Mouse (Mus musculus) adrenal gland, postnatal 4 days (tissue): ENCODE results near the gene Mrpl30. TPM values are rescaled to one million over a fixed set of nuclear protein-coding genes. Genes with fewer than 3 reads are reported as not detected.

Experiments
- DNase-seq, 2 experiments: peaks; one replicate each; pipeline ENCODE4 v3.0.0; 2021 to 2022; ENCODE audit warnings: low spot score in 2 of 2, mixed read lengths in 2 of 2
- long read RNA-seq, 2 experiments: library from polyadenylated mRNA; stranded (forward); transcript quantifications; one replicate each; pipeline ENCODE4 v2.0.0; 2021
- total RNA-seq, 2 experiments: library from RNA; stranded (reverse); gene quantifications; 2 replicates each; pipeline ENCODE4 v1.2.3; 2021

Gene Mrpl30
- 100 to 1,000 TPM; 184 to 212 TPM for total RNA-seq
- long read RNA-seq, experiment 1, transcript Mrpl30-201 (6 exons, 969 nt): major isoform, 57 of 254 reads
- long read RNA-seq, experiment 1, transcript Mrpl30-205 (5 exons, 662 nt): minor isoform, 22 of 254 reads
- long read RNA-seq, experiment 1, partial matches to known transcripts: 0 of 254 reads
- long read RNA-seq, experiment 1, other reads (novel, unspliced or antisense): 171 of 254 reads
- long read RNA-seq, experiment 2, transcript Mrpl30-206 (5 exons, 501 nt): minor isoform, 5 of 205 reads
- long read RNA-seq, experiment 2, transcript Mrpl30-201 (6 exons, 969 nt): major isoform, 37 of 205 reads
- long read RNA-seq, experiment 2, transcript Mrpl30-205 (5 exons, 662 nt): minor isoform, 16 of 205 reads
- long read RNA-seq, experiment 2, partial matches to known transcripts: 1 of 205 reads
- long read RNA-seq, experiment 2, other reads (novel, unspliced or antisense): 143 of 205 reads

GRCm38 (mm10) chr1:37890025-37890652, at the start of gene Mrpl30, which contains the start of gene Mitd1:
Gene Mrpl30 (plus strand): TSS chr1:37890477.
Gene Mitd1 (minus strand): TSS chr1:37890411.
- peak; percentile 74 to 79 for DNase-seq

- DNase-seq: no peak
Observed at GRCm38 (mm10) chr1:37846878-37847277, 43.4 kb upstream of the Mrpl30 start.

GRCm38 (mm10) chr1:37850696-37851095, 39.6 kb upstream of the Mrpl30 start:
- DNase-seq: no peak

- peak; percentile 98 for DNase-seq
Observed at GRCm38 (mm10) chr1:37864511-37865400, 25.5 kb upstream of the Mrpl30 start.

GRCm38 (mm10) chr1:37865401-37866215, 24.7 kb upstream of the Mrpl30 start:
- no peak for DNase-seq

- no peak for DNase-seq
Observed at GRCm38 (mm10) chr1:37866286-37866685, 24.0 kb upstream of the Mrpl30 start, which contains the start of gene Tsga10. Gene Tsga10 (minus strand): TSS chr1:37866429.

GRCm38 (mm10) chr1:37867056-37867455, 23.2 kb upstream of the Mrpl30 start:
- no peak for DNase-seq

- no peak for DNase-seq
Observed at GRCm38 (mm10) chr1:37867684-37868322, 22.5 kb upstream of the Mrpl30 start.

GRCm38 (mm10) chr1:37868640-37869039, 21.6 kb upstream of the Mrpl30 start:
- no peak for DNase-seq

GRCm38 (mm10) chr1:37869362-37869761, 20.9 kb upstream of the Mrpl30 start:
- no peak for DNase-seq

- DNase-seq: no peak
Observed at GRCm38 (mm10) chr1:37871704-37872103, 18.6 kb upstream of the Mrpl30 start, which contains the start of gene Lipt1. Gene Lipt1 (plus strand): TSS chr1:37871738.

- DNase-seq: peak; percentile 49 to 72
Observed at GRCm38 (mm10) chr1:37872131-37873067, 17.9 kb upstream of the Mrpl30 start.

- no peak for DNase-seq
Observed at GRCm38 (mm10) chr1:37873157-37873556, 17.1 kb upstream of the Mrpl30 start.

GRCm38 (mm10) chr1:37877736-37878460, 12.4 kb upstream of the Mrpl30 start:
- no peak for DNase-seq

- no peak for DNase-seq
Observed at GRCm38 (mm10) chr1:37883411-37883810, 6.9 kb upstream of the Mrpl30 start.

- DNase-seq: no peak
Observed at GRCm38 (mm10) chr1:37884451-37884850, 5.8 kb upstream of the Mrpl30 start.

- DNase-seq: no peak
Observed at GRCm38 (mm10) chr1:37889206-37889605, 1.1 kb upstream of the Mrpl30 start.

GRCm38 (mm10) chr1:37891400-37891799, 1.1 kb downstream of the Mrpl30 start:
- DNase-seq: no peak
